ENCODE assay signal across 18 mouse cellular contexts in the genomic region with DNA sequence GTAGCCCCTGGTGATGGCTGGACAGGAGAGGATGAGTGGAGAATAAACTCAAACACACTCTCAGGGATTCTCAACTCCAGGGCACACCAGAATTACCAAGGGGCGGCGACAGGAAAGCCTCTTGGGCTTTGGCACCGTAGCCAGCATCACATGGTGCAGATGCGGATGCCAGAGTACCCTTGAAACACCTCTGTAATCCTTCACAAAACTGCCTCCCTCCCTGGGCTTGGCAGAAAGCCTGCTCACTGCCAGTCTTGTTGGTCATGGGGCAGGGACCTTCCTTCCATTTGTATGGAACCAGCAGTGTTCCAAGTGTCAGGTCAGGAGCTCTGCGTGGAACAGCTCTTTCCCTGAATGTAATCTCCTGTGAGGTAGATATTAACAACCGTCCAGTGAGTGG. TPM values are rescaled to one million over a fixed set of nuclear protein-coding genes. Genes with fewer than 3 reads are reported as not detected.
A peak's percentile ranks its signal among the peaks of the same experiment; 100 is the strongest.
DNase-seq lines count a peak whose midpoint lies in the region; ATAC-seq and TF ChIP-seq lines count a peak whose summit lies in the region.
"Had no signal": no experiment of that assay in that cellular context is flagged by ENCODE, and none has a peak within 500 bp of the region (broad histone marks: within the 10 kb centered on the region; RNA-seq: fewer than 3 reads in every experiment).

No protein-coding gene starts in this region.

- POLR2A ChIA-PET in Patski (lab: Charles Lee) = no interaction called here

- no peak overlapping the region for H3K4me2 ChIP-seq in liver, postnatal 0 days (ENCODE audit: low read depth, low read length)
- H3K4me2 ChIP-seq in liver, embryonic 11.5 days = no peak overlapping the region
- no peak overlapping the region for H3K4me2 ChIP-seq in hindbrain, embryonic 16.5 days (ENCODE audit: low read length)
- H3K4me2 ChIP-seq: liver, embryonic 13.5 days had no signal

- in situ Hi-C loops in Patski (cut with MboI; ENCODE audit: low pct_unique_long_range_greater_than_20kb) = no loop called here

- H3K27ac ChIP-seq in liver, postnatal 0 days (ENCODE audit: low read depth) = no peak overlapping the region
- no peak overlapping the region for H3K27ac ChIP-seq in liver, embryonic 11.5 days (ENCODE audit: low read depth, low read length)
- H3K27ac ChIP-seq in hindbrain, embryonic 16.5 days (ENCODE audit: low read depth, low read length) = no peak overlapping the region
- H3K27ac ChIP-seq: forebrain, embryonic 10.5 days; limb, embryonic 10.5 days; liver, embryonic 13.5 days; midbrain, embryonic 10.5 days had no signal

- TF ChIP-seq EP300 in liver, postnatal 0 days (IDR thresholded peaks at IDR 0.05; ENCODE audit: low read depth) = no peak

- DNase-seq in heart, adult 18-20 months = peak; percentile 76 to 82
- no peak for DNase-seq in heart, postnatal 25 days (ENCODE audit: low spot score)
- peak; percentile 12 for DNase-seq in liver, postnatal 0 days
- DNase-seq in liver, embryonic 11.5 days (ENCODE audit: low spot score) = no peak
- peak; percentile 66 for DNase-seq in Patski (ENCODE audit: low read depth, low spot score)
- peak; percentile 27 for DNase-seq in kidney, postnatal 14 days
- DNase-seq in retina, postnatal 1 day = no peak
- DNase-seq: adrenal gland, adult 2 months; B cell, adult 2 months; cerebellum, adult 11-12 months; liver, embryonic 13.5 days; lung, postnatal 10 days; thymus, postnatal 14 days had no signal

- no peak overlapping the region for H3K4me3 ChIP-seq in liver, postnatal 0 days (ENCODE audit: low read depth, low read length)
- H3K4me3 ChIP-seq in liver, embryonic 11.5 days (ENCODE audit: low read depth, low read length) = no peak overlapping the region
- H3K4me3 ChIP-seq in hindbrain, embryonic 16.5 days (ENCODE audit: low read length) = no peak overlapping the region
- H3K4me3 ChIP-seq: forebrain, embryonic 10.5 days; limb, embryonic 10.5 days; liver, embryonic 13.5 days; midbrain, embryonic 10.5 days had no signal

- no peaks in the 10 kb centered on the region for H3K4me1 ChIP-seq in liver, postnatal 0 days (ENCODE audit: insufficient read depth)
- no peaks in the 10 kb centered on the region for H3K4me1 ChIP-seq in liver, embryonic 11.5 days (replicated peaks; ENCODE audit: control insufficient read depth, insufficient read depth, low read length)
- H3K4me1 ChIP-seq in hindbrain, embryonic 16.5 days (ENCODE audit: control insufficient read depth, insufficient read depth, low read depth, low read length) = no peaks in the 10 kb centered on the region; the same call in 1 of the 2 replicates
- H3K4me1 ChIP-seq: liver, embryonic 13.5 days had no signal

- H3K27me3 ChIP-seq in liver, postnatal 0 days (ENCODE audit: insufficient read depth, low read length) = no peaks in the 10 kb centered on the region
- H3K27me3 ChIP-seq in liver, embryonic 11.5 days (replicated peaks; ENCODE audit: control insufficient read depth, insufficient read depth, low read length) = peaks cover 6% of the 10 kb centered on the region
- no peaks in the 10 kb centered on the region for H3K27me3 ChIP-seq in Patski
- H3K27me3 ChIP-seq in hindbrain, embryonic 16.5 days (replicated peaks; ENCODE audit: control insufficient read depth, insufficient read depth, low read length) = no peaks in the 10 kb centered on the region

- no peak for TF ChIP-seq CTCF in liver, postnatal 0 days (IDR thresholded peaks at IDR 0.05; ENCODE audit: low read depth)
- TF ChIP-seq CTCF in Patski (IDR thresholded peaks at IDR 0.05) = no peak

- ATAC-seq in liver, postnatal 0 days = no peak
- ATAC-seq in liver, embryonic 11.5 days (replicated peaks; ENCODE audit: low FRiP score) = no peak
- ATAC-seq in Patski = peak; percentile 46
- ATAC-seq in hindbrain, embryonic 16.5 days = no peak
- ATAC-seq: intestine, postnatal 0 days had no signal

- CTCF ChIA-PET in Patski (lab: Charles Lee) = interaction anchor here (1.3 kb wide), 1 partner anchor 10 kb away, joined by 4 read pairs; no protein-coding TSS in a partner anchor

- H3K9me3 ChIP-seq in liver, postnatal 0 days (ENCODE audit: low read length) = no peaks in the 10 kb centered on the region
- no peaks in the 10 kb centered on the region for H3K9me3 ChIP-seq in liver, embryonic 11.5 days (ENCODE audit: control insufficient read depth, low read length)
- no peaks in the 10 kb centered on the region for H3K9me3 ChIP-seq in hindbrain, embryonic 16.5 days (ENCODE audit: control insufficient read depth, low read length)
- H3K9me3 ChIP-seq: forebrain, embryonic 10.5 days; limb, embryonic 10.5 days; liver, embryonic 13.5 days; midbrain, embryonic 10.5 days had no signal

- H3K9ac ChIP-seq in liver, postnatal 0 days (replicated peaks) = no peak overlapping the region
- no peak overlapping the region for H3K9ac ChIP-seq in liver, embryonic 11.5 days (ENCODE audit: low read depth, low read length)
- no peak overlapping the region for H3K9ac ChIP-seq in hindbrain, embryonic 16.5 days (ENCODE audit: low read depth, low read length)
- H3K9ac ChIP-seq: liver, embryonic 13.5 days had no signal

- intact Hi-C loops in heart, postnatal 25 days (cut with DNase I) = no loop called here

- 89% methylated on average over 6 of the region's 6 CpGs for WGBS in liver, postnatal 0 days (ENCODE audit: insufficient replicate concordance)
- 83% methylated on average over 6 of the region's 6 CpGs for WGBS in liver, embryonic 11.5 days
- 79% methylated on average over 6 of the region's 6 CpGs for WGBS in hindbrain, embryonic 16.5 days

- no peaks in the 10 kb centered on the region for H3K36me3 ChIP-seq in liver, postnatal 0 days (replicated peaks; ENCODE audit: insufficient read depth, low read length)
- no peaks in the 10 kb centered on the region for H3K36me3 ChIP-seq in liver, embryonic 11.5 days (ENCODE audit: control insufficient read depth, insufficient read depth, low read length)
- H3K36me3 ChIP-seq in hindbrain, embryonic 16.5 days (ENCODE audit: control insufficient read depth, insufficient read depth, low read length) = no peaks in the 10 kb centered on the region
- H3K36me3 ChIP-seq: forebrain, embryonic 10.5 days; limb, embryonic 10.5 days; liver, embryonic 13.5 days; midbrain, embryonic 10.5 days had no signal

RNA-seq across cellular contexts. Expression of gene Loxl4, which starts 15.5 kb away (rescaled TPM):
- under 1 TPM; 0.67 to 0.92 TPM for total RNA-seq in heart, adult 18-20 months (2021)
- 1 to 10 TPM; 1.2 to 1.3 TPM for total RNA-seq in heart, postnatal 25 days (2021)
- 0.05 and 0.13 TPM in 2 replicates for polyA plus RNA-seq in liver, postnatal 0 days (2015; fragmentation: Nextera tagmentation; extraction: Ambion mirVana)
- 0.16 and 0.18 TPM in 2 replicates for polyA plus RNA-seq in liver, embryonic 11.5 days (2014; fragmentation: Nextera tagmentation; extraction: Ambion mirVana)
- 0.08 TPM for polyA plus RNA-seq in Patski (2021)
- polyA plus RNA-seq in hindbrain, embryonic 16.5 days (2015; fragmentation: Nextera tagmentation; extraction: Ambion mirVana) = 0.15 and 0.34 TPM in 2 replicates

Comparison
In these comparisons a context has a peak if more than half of its experiments do, and no peak if none do; other contexts are left out.
1. DNase-seq: peak in heart, adult 18-20 months (2 of 2), liver, postnatal 0 days (single experiment), Patski (single experiment) and kidney, postnatal 14 days (single experiment); none in heart, postnatal 25 days (single experiment), liver, embryonic 11.5 days (single experiment) and retina, postnatal 1 day (single experiment).